Mouse (Mus musculus) ovary, postnatal 14 days (tissue): ENCODE measurements around the gene H3f3a.

Experiments
- DNase-seq: peaks from one replicate; pipeline ENCODE4 v3.0.0; 2022; ENCODE audit warnings: low spot score

H3f3a gene

GRCm38 (mm10) chr1:180822276-180822675 lies 8.5 kb upstream of the H3f3a start:
- DNase-seq: no peak

GRCm38 (mm10) chr1:180821101-180821500 lies 7.4 kb upstream of the H3f3a start:
- no peak for DNase-seq

GRCm38 (mm10) chr1:180818000-180818399 lies 4.3 kb upstream of the H3f3a start:
- DNase-seq: no peak

GRCm38 (mm10) chr1:180815371-180816024 lies 1.8 kb upstream of the H3f3a start:
- DNase-seq: no peak

- DNase-seq: peak; percentile 93
These were observed 296 bp downstream of the H3f3a start for GRCm38 (mm10) chr1:180813409-180813884.

DNA sequence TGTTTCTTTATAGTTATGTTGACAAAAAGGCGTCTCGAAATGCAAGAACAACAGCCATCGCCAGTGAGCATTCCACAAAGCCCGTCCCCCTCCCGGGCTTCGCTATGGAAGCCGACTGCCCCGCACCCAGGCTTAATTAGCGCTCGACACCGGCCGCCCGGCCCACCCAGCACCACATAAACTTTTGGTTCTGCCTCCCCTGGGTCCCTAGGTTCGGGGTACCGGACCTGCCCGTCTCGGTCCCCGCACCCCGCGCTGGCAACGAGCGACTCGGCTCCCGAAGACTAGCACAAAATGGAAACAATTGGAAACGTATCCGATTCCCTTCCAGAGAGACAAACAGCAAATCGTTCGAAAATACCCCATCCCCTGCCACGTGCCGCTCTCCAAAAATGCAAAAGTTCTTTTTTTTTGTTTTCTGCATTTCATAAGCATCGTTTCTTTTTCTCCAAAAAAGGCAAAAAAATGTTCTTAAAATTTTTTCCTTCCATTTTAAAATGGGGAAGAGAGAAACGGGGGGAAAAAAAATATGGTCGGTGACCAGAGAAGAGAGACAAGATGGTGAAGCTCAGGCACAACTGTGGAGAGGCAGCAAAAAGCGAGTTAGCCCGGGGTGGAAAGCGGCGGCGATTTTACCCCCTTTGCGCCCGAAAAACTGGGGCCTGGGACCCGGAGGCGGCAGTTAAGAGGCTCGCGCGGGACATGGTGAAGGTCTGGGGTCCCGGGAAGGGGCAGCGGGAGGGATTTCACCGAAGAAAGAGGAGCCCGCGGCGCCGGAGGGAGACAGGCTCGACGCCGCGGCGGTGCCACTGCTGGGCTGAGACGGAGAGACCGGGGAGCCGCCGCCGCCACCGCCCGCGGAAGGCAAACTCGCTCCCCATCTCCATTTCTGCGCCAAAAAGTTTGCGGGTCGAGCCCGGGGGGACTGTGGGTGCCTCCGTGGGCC lies 1.0 kb downstream of the H3f3a start:
- DNase-seq: peak; percentile 49

- no peak for DNase-seq
These were observed 1.9 kb downstream of the H3f3a start for GRCm38 (mm10) chr1:180811596-180812462.

GRCm38 (mm10) chr1:180810976-180811375 lies 2.8 kb downstream of the H3f3a start:
- DNase-seq: no peak

- DNase-seq: no peak
These were observed 4.9 kb downstream of the H3f3a start for GRCm38 (mm10) chr1:180808831-180809230.

DNA sequence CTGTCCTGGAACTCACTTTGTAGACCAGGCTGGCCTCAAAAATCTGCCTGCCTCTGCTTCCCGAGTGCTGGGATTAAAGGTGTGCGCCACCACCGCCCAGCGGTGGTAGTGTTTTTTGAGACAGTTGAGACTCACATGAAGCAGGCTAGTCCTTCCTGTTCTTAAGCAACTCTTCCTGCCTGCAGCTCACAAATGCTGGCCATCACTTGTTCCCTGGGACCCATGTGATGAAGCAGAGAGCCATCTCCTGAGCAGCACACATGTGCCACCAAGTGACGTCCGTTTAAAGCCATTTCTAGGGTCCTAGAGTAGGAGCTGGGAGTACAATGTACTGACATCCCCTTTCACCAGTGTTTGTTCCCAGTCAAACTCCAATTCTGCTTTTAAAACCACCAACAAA lies 9.9 kb downstream of the H3f3a start:
- no peak for DNase-seq

DNA sequence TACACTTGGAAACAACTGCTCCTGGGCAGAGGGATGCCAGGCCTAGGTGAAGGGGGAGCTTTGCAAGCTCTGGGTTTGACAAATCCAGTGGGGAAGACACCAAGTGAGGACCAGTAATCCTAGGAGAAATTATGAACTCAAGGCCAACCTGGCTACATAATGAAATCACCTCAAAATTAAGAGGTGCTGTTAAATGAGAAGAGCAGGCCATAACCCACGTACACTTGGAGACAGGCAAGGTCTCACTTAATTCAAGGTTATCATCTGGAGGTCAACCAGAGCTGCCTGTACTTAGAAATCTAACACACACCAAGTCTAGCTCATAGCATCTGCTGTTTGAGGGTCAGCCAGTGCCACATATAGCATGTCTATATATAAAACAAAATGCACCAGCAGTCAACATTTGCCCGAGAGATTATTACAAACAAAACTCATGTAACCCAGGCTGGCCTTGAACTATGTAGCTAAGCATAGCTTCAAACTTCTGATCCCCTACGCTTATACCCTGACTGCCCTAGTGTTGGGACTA lies 12.2 kb downstream of the H3f3a start:
- DNase-seq: no peak

DNA sequence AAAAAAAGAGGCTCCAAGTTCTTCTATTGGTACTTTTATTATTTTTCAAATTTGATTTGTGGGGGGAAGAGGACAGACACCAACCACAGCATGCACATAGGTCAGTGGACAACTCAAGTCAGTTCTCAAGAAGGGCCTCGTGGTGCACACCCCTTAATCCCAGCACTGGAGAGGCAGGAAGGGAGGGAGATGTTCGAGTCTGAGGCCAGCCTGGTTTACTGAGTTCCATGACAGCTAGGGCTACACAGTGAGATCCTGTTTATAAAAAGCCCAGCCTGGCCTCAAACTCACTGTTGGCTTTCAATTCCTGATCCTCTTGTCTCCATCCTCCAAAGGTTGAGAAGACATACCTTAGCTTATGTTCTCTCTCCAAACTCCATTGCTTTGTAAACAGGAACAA lies 12.9 kb downstream of the H3f3a start:
- DNase-seq: no peak

GRCm38 (mm10) chr1:180800022-180800421 lies 13.7 kb downstream of the H3f3a start:
- no peak for DNase-seq

- no peak for DNase-seq
These were observed 14.5 kb downstream of the H3f3a start for GRCm38 (mm10) chr1:180799253-180799652.

DNA sequence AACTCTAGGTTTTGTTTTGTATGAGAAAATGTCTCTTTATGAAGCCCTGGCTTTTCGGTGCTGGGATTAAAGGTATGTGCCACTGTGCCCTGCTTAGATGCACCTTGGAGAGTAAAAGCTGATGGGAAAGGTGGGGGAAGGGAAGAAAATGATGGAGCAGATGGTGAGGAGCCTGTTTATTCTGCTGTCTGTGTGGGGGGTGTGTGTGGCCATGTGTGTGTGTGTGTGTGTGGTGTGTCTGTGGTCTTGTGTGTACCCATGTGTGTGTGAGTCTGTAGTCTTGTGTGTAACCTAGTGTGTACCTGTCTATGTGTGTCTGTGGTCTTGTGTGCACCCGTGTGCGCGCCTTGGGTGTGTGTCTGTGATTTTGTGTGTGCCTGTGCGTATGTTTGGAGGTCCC lies 15.1 kb downstream of the H3f3a start:
- no peak for DNase-seq

GRCm38 (mm10) chr1:180794170-180794569 lies 19.6 kb downstream of the H3f3a start:
- peak; percentile 33 for DNase-seq

DNA sequence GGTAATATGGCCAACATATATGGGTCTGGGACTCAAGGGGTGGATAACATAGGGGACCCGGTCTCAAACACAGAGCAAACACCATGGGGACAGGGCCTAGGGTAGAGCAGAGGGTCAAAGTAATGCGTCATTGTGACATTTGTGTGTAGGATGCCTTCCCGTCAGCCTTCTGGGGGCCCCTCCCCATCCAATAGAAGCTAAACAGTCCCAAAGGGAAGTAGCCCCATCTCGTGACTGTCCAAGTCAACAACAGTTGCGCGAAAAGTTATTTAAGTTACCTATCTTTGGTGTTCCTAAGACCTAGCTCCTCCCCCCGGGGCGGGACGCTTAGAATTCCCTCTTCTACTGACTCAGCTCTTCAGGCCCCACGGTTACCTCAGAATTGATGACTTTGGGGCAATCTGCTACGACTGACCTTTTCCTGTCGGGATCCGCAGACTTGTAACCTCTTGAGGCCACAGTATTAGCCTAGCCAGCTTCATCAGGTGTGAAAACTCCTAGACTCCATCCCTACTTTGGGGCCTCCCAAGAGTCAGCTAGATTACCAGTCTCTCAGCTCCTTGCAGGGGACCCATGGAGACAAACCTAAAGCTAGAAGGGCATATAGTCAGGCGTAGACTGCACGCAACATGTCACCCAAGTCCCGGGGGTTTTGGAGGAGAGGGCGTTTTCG lies 20.2 kb downstream of the H3f3a start:
- DNase-seq: no peak

DNA sequence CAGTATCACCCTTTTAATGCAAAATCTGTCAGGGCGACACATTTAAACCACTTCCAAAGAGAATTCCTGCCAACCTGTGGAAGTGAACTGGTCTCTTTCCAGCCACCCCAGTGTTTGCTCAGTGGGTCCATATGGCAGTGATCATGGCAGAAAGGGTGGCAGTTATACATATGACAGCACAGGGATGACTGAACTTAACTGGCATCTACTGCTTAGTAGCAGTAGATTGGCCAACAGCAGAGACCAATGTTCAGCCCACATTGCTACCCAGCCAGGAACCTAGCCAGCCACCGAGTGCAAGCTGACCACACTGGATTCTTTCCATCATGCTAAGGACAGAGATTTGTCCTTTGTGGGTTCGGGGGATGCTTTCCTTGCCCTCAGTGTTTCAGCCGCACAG lies 20.9 kb downstream of the H3f3a start:
- DNase-seq: no peak

DNA sequence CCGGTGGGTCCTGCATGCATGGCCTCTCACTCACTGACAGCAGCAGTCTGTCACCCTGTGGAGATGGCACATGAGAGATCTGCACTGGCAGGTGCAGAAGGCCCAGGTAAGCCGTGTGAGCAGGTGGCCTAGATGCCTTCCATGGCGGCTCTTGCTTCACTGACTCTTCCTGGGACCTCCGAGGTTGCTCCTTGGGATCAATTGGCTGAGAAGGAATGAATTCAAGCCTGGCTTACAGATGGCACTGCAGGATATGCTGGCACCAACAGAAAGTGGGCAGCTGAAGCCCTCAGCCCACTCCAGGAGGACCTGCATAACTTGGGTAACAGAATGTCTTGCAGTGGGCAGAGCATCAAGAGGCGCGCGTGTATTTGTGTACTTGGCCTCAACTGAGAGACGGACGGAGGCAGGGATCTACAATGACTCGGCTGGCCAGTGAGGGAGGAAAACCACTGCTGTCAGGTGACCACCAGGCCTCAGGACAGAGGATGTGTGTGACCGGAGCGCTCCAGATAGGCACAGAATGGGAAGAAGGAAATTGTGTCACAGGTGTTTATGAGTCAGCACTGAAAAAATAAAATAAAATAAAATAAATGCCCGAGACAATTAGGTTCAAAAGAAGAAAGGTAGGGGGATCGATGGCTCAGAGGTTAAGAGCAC lies 21.8 kb downstream of the H3f3a start:
- no peak for DNase-seq

DNA sequence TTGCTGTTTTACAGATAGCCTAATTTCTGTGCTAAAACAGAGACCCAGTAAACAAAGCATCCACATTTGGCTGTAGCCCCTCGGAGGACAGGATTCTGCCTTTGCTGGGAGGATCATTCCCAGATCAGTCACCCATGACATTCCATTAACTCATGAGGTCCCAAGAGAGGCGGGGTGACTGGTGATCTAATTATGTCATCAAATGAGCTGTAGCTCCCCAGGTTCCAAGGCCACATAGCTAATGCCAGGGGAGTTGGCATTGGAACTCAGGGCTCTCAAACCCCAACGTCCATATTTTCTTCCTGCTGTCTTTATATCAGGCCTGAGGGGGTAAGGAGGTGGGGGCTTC lies 30.2 kb downstream of the H3f3a start:
- no peak for DNase-seq
